Mouse (Mus musculus) cortical plate, adult 2 months (tissue): Measurements from ENCODE around the gene Lhfpl5.

Experiments
- CTCF ChIP-seq: fragments of 200-500 bp; IDR thresholded peaks from 2 replicates; pipeline ENCODE4 v1.5.1; 2011; ENCODE audit warnings: mild to moderate bottlenecking, control low read depth, low read length; ENCODE audit not compliant: insufficient read depth; ENCODE audit errors: extremely low read depth
- POLR2A ChIP-seq: fragments of 200-500 bp; IDR thresholded peaks from 2 replicates; pipeline ENCODE4 v1.6.1; 2011; ENCODE audit warnings: mild to moderate bottlenecking, low read length, control low read depth; ENCODE audit not compliant: insufficient read depth; ENCODE audit errors: extremely low read depth

DNA sequence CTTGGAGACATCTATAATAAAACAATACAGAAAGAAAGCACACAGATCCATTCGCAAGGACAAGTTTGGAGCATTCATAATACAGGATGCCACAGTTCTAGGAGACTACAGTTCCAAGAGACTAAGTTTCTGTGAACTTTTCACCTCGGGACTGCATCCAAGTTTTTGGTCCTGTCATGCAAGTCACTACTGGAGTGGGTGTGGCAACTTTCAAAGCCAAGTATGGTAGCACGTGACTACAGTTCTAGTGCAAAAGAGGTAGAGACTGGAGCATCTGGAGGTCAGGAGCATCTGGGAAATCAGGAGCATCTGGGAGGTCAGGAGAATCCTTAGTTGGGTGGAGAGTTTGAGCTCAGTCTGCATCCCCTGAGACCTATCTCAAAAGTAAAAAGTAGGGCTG, 3.6 kb upstream of the Lhfpl5 start:
- TF ChIP-seq CTCF (no peak), POLR2A (no peak)
